Mouse (Mus musculus) liver, embryonic 12.5 days (tissue): ENCODE measurements around the gene Sin3a. TPM values are rescaled to one million over a fixed set of nuclear protein-coding genes. Genes with fewer than 3 reads are reported as not detected.

Experiments used
- ATAC-seq: fragments of 200-750 bp; cut with Nextera tagmentation; 2 replicates; pipeline ENCODE4 v1.8.0; 2017; ENCODE audit warnings: moderate number of reproducible peaks, mild to moderate bottlenecking, moderate library complexity
- H3K27ac ChIP-seq: fragments of 300-500 bp; sonication (generic); 2 replicates; pipeline ENCODE4 v1.5.1; 2016; ENCODE audit warnings: mild to moderate bottlenecking
- H3K27me3 ChIP-seq: fragments of 300-500 bp; sonication (generic); replicated peaks from 2 replicates; pipeline ENCODE4 v1.6.1; 2016; ENCODE audit warnings: mild to moderate bottlenecking, moderate library complexity
- H3K36me3 ChIP-seq: fragments of 300-500 bp; sonication (generic); 2 replicates; pipeline ENCODE4 v1.6.1; 2016; ENCODE audit warnings: mild to moderate bottlenecking, moderate library complexity
- H3K4me1 ChIP-seq: fragments of 300-500 bp; sonication (generic); 2 replicates; pipeline ENCODE4 v1.6.1; 2016
- H3K4me2 ChIP-seq: fragments of 300-500 bp; sonication (generic); 2 replicates; pipeline ENCODE4 v1.6.1; 2016; ENCODE audit warnings: mild to moderate bottlenecking, moderate library complexity
- H3K4me3 ChIP-seq: fragments of 300-500 bp; sonication (generic); 2 replicates; pipeline ENCODE4 v1.5.1; 2016; ENCODE audit warnings: mild to moderate bottlenecking, moderate library complexity
- H3K9ac ChIP-seq: fragments of 300-500 bp; sonication (generic); 2 replicates; pipeline ENCODE4 v1.6.1; 2016; ENCODE audit warnings: mild to moderate bottlenecking, moderate library complexity
- H3K9me3 ChIP-seq: fragments of 300-500 bp; sonication (generic); replicated peaks from 2 replicates; pipeline ENCODE4 v1.6.1; 2016; ENCODE audit warnings: mild to moderate bottlenecking, moderate library complexity
- WGBS: fragments of 180-500 bp; shearing (Covaris S2); methylation state at CpG from one replicate; pipeline ENCODE4 v1.1.7; 2016; ENCODE audit not compliant: insufficient replicate concordance; 5-methylcytosine and 5-hydroxymethylcytosine counted together
- polyA plus RNA-seq: library from polyadenylated mRNA; unstranded; fragments of >200 nt; fragmentation: Nextera tagmentation; extraction: Ambion mirVana; gene quantifications from 2 replicates; pipeline ENCODE4 v1.2.1, GENCODE M21; 2016

Gene Sin3a
- polyA plus RNA-seq, result 20.2 and 20.5 TPM in 2 replicates

DNA sequence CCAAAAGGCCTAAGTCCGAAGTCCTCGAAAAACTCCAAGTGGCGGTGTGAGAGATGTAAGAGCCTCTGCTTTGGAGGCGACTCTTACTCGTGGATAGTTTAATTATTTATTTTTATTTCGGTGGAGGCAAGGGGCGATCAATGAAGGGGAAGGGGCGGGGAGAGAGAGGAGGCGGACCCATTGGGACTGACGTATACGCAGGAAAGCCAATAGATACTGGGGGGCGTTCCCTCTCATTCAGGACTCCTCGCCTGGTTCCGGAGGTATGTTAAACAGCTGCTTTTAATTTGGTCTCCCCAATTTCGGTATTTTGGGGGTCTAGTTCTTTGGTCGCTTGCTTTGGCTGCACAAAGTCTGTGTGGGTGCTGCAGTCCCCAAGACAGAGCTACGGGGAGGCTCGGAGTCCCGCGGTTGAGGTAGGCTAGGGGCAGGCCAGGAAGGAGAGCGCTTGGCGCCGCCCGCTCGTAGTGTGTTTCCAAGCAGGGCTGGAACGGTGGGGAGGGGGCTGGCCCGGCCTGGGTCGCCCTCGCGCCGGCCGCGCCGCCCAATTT, at the start of gene Sin3a:
Sin3a (plus strand) TSS at position 240 of the 551 bp plus-strand sequence.
- Histone ChIP-seq H3K4me1 (peaks cover 51% of the 10 kb centered on the region), H3K27me3 (no peaks in the 10 kb centered on the region), H3K36me3 (no peaks in the 10 kb centered on the region), H3K9me3 (no peaks in the 10 kb centered on the region), H3K27ac (peak within 1 kb of the TSS; percentile 100), H3K4me2 (peak within 1 kb of the TSS; percentile 97), H3K4me3 (peak within 1 kb of the TSS; percentile 87), H3K9ac (peak within 1 kb of the TSS; percentile 93)
- ATAC-seq, result no peak
- under 1% methylated on average over 34 of the region's 34 CpGs for WGBS

DNA sequence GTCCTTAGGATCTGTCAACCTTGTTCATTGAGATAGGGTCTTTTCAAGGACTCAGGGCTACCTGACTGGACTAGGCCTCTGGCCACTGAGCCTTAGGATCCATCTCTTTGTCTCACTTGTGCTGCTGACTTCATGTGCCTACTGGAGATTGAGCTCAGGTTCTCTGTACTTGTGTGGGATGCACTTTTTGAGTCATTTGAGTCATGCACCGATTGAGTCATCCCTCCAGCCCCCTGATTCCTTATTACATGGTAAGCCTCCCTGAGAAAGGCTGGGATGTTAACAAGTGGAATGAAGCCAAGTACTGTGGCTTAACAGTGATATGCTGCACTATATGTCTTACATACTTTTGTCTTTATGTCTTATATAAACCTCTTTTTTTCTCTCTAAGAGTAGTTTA, 40.1 kb upstream of the Sin3a start:
- H3K4me3 ChIP-seq, result no peak overlapping the region
- H3K27me3 ChIP-seq, result no peaks in the 10 kb centered on the region
- no peaks in the 10 kb centered on the region for H3K9me3 ChIP-seq
- no peak overlapping the region for H3K4me2 ChIP-seq
- H3K27ac ChIP-seq, result no peak overlapping the region
- no peaks in the 10 kb centered on the region for H3K4me1 ChIP-seq
- ATAC-seq, result no peak
- 76% methylated on average over 1 of the region's 1 CpGs for WGBS
- no peak overlapping the region for H3K9ac ChIP-seq
- peaks cover 31% of the 10 kb centered on the region for H3K36me3 ChIP-seq

- no peak for ATAC-seq
- Histone ChIP-seq H3K27me3 (no peaks in the 10 kb centered on the region), H3K4me1 (no peaks in the 10 kb centered on the region), H3K9me3 (no peaks in the 10 kb centered on the region), H3K36me3 (peaks cover 37% of the 10 kb centered on the region), H3K27ac (no peak overlapping the region), H3K4me2 (no peak overlapping the region), H3K9ac (no peak overlapping the region), H3K4me3 (no peak overlapping the region)
- WGBS, result 74% methylated on average over 1 of the region's 1 CpGs
These were observed 15.6 kb upstream of the Sin3a start for GRCm38 (mm10) chr9:57056237-57056636.

- H3K9me3 ChIP-seq, result no peaks in the 10 kb centered on the region
- H3K9ac ChIP-seq, result no peak overlapping the region
- H3K4me1 ChIP-seq, result peaks cover 9% of the 10 kb centered on the region; the same call in 1 of the 2 replicates
- H3K36me3 ChIP-seq, result peaks cover 18% of the 10 kb centered on the region; the same call in 1 of the 2 replicates
- no peaks in the 10 kb centered on the region for H3K27me3 ChIP-seq
- H3K4me2 ChIP-seq, result no peak overlapping the region
- H3K27ac ChIP-seq, result no peak overlapping the region
- WGBS, result 69% methylated on average over 2 of the region's 2 CpGs
- ATAC-seq, result peak; percentile 54; the same call in 1 of the 2 replicates
- H3K4me3 ChIP-seq, result no peak overlapping the region
These were observed 7.7 kb upstream of the Sin3a start for GRCm38 (mm10) chr9:57064164-57064563.

DNA sequence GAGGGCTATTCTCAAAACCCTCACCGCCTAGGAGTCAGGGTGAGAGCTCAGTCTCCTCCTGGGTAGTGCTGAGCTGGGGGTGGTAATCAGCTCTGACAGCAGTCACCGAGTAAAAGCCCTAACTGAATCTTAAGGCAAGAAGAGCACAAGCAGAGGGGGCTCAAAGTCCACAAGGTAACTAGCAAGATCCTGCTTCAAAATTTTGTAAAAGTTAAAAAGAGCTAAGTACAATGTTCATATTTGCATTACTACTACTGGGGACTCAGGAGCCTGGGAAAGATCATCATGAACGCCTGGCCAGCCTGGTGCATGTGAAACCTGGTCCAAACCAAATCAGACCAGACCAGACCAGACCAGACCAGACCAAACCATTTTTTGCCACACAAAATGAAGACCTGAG, 3.6 kb upstream of the Sin3a start:
- no peak overlapping the region for H3K4me3 ChIP-seq
- WGBS, result 65% methylated on average over 3 of the region's 3 CpGs
- no peak overlapping the region for H3K9ac ChIP-seq
- ATAC-seq, result no peak
- H3K36me3 ChIP-seq, result no peaks in the 10 kb centered on the region
- H3K4me1 ChIP-seq, result peaks cover 34% of the 10 kb centered on the region
- no peaks in the 10 kb centered on the region for H3K9me3 ChIP-seq
- 0 out of 2 replicates have a peak overlapping the region, but pooled peaks have one; percentile 28 for H3K27ac ChIP-seq
- no peaks in the 10 kb centered on the region for H3K27me3 ChIP-seq
- no peak overlapping the region for H3K4me2 ChIP-seq

GRCm38 (mm10) chr9:57070262-57070661, 1.6 kb upstream of the Sin3a start:
- H3K4me3 ChIP-seq, result peak overlapping the region; percentile 87
- no peak for ATAC-seq
- no peaks in the 10 kb centered on the region for H3K27me3 ChIP-seq
- peak overlapping the region; percentile 100 for H3K27ac ChIP-seq
- 15% methylated on average over 1 of the region's 1 CpGs for WGBS
- no peaks in the 10 kb centered on the region for H3K9me3 ChIP-seq
- peak overlapping the region; percentile 93 for H3K9ac ChIP-seq
- peaks cover 48% of the 10 kb centered on the region for H3K4me1 ChIP-seq
- peak overlapping the region; percentile 97 for H3K4me2 ChIP-seq
- no peaks in the 10 kb centered on the region for H3K36me3 ChIP-seq

- Histone ChIP-seq H3K27me3 (no peaks in the 10 kb centered on the region), H3K36me3 (no peaks in the 10 kb centered on the region), H3K4me2 (peak overlapping the region; percentile 97), H3K27ac (peak overlapping the region; percentile 100), H3K4me1 (peaks cover 51% of the 10 kb centered on the region), H3K4me3 (peak overlapping the region; percentile 87), H3K9me3 (no peaks in the 10 kb centered on the region), H3K9ac (peak overlapping the region; percentile 93)
- no peak for ATAC-seq
- WGBS, result 10% methylated on average over 5 of the region's 5 CpGs
These were observed 867 bp upstream of the Sin3a start for GRCm38 (mm10) chr9:57070800-57071545.

GRCm38 (mm10) chr9:57072526-57072988, 717 bp downstream of the Sin3a start:
- no peaks in the 10 kb centered on the region for H3K27me3 ChIP-seq
- H3K9ac ChIP-seq, result peak overlapping the region; percentile 93
- H3K4me1 ChIP-seq, result peaks cover 57% of the 10 kb centered on the region
- H3K9me3 ChIP-seq, result no peaks in the 10 kb centered on the region
- no peak for ATAC-seq
- peak overlapping the region; percentile 97 for H3K4me2 ChIP-seq
- no peaks in the 10 kb centered on the region for H3K36me3 ChIP-seq
- H3K27ac ChIP-seq, result peak overlapping the region; percentile 100
- H3K4me3 ChIP-seq, result peak overlapping the region; percentile 87
- WGBS, result under 1% methylated on average over 40 of the region's 40 CpGs

DNA sequence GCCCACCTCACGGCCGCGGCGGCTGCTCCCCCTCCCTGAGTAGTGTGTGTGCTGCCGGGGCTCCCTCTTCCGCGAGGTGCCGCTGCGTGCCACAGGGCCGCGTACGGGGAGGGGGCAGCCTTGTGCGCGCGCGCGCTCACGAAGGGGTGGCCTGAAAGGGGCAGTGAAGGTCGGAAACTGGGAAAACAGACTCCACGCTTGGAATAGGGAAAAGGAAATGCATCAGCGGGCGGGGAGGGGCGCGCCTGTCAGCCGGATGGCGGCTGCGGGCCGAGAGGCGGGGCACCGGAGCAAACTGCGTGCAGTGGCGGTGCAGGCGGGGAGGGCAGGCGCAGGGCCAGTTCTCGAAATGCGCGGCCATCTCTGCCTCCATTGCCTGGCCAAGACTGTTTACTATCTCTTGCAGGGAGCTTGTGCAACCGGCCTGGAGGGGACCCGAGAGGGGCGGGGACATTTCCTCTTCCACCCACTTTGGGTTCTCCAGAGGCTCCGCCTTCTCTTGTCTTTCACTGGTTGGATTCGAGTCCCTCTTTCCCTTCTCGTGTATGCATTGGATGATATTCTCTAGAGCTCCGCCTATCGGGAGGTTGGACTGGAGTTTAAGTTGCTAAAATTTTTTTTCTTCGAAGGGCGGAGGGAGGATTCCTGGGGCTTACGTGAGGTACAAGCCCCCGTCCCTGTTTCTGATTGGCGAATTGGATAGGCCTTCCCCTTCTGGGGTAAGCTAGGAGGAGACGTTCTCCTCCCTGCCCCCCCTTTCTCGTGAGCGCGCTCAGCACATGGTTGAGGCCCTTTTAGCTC, 1.3 kb downstream of the Sin3a start:
- Histone ChIP-seq H3K4me1 (peaks cover 64% of the 10 kb centered on the region), H3K9ac (peak overlapping the region; percentile 93), H3K36me3 (no peaks in the 10 kb centered on the region), H3K9me3 (no peaks in the 10 kb centered on the region), H3K27ac (peak overlapping the region; percentile 100), H3K4me3 (peak overlapping the region; percentile 87), H3K27me3 (no peaks in the 10 kb centered on the region), H3K4me2 (peak overlapping the region; percentile 97)
- under 1% methylated on average over 54 of the region's 54 CpGs for WGBS
- ATAC-seq, result peak; percentile 74

DNA sequence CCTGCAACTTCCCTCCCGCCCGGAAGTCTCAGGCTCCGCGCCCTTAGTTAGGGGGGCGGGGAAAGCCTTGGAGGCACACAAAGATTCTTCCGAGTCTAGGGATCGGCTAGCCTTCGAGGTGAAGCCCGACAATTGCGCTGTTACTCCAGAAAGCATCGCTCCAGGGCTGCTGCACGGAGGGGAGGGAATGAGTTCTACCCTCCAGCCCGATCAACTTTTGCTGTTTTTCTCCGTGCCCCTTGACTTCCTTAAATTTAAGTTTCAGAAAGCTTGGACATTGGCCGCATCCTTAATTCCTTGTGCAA, 1.9 kb downstream of the Sin3a start:
- ATAC-seq, result no peak
- WGBS, result 0% methylated on average over 15 of the region's 15 CpGs
- Histone ChIP-seq H3K4me2 (peak overlapping the region; percentile 97), H3K4me1 (peaks cover 64% of the 10 kb centered on the region), H3K4me3 (peak overlapping the region; percentile 87), H3K36me3 (no peaks in the 10 kb centered on the region), H3K27ac (peak overlapping the region; percentile 100), H3K9ac (peak overlapping the region; percentile 79), H3K9me3 (no peaks in the 10 kb centered on the region), H3K27me3 (no peaks in the 10 kb centered on the region)

GRCm38 (mm10) chr9:57074171-57074821, 2.5 kb downstream of the Sin3a start:
- WGBS, result 5% methylated on average over 21 of the region's 21 CpGs
- peaks cover 62% of the 10 kb centered on the region for H3K4me1 ChIP-seq
- peak overlapping the region; percentile 79 for H3K9ac ChIP-seq
- peak overlapping the region; percentile 100 for H3K27ac ChIP-seq
- peak overlapping the region; percentile 87 for H3K4me3 ChIP-seq
- H3K27me3 ChIP-seq, result no peaks in the 10 kb centered on the region
- no peaks in the 10 kb centered on the region for H3K36me3 ChIP-seq
- no peak for ATAC-seq
- H3K9me3 ChIP-seq, result no peaks in the 10 kb centered on the region
- peak overlapping the region; percentile 97 for H3K4me2 ChIP-seq
